Mouse (Mus musculus) G1E-ER4 (cell line): ENCODE measurements around the gene Znrd1. TPM values are rescaled to one million over a fixed set of nuclear protein-coding genes. Genes with fewer than 3 reads are reported as not detected.

Source experiments
- GATA1 ChIP-seq: IDR thresholded peaks from one replicate; pipeline ENCODE4 v1.8.0; 2012; ENCODE audit warnings: low read length, inconsistent platforms
- polyA plus RNA-seq: library from polyadenylated mRNA; stranded (reverse); fragments of >175 nt; gene quantifications from 2 replicates; pipeline ENCODE4 v1.2.3, GENCODE M21; 2012

Gene Znrd1
- polyA plus RNA-seq, 1 experiment: 3.8 TPM

- no peak for TF ChIP-seq GATA1
These were observed 50.1 kb downstream of the Znrd1 start for GRCm38 (mm10) chr17:36908235-36908634.

Other genes with a start within 250 kb of the Znrd1 start
- gene H2-M10.5, start 185.6 kb downstream of the Znrd1 start, polyA plus RNA-seq: not detected in 2 replicates
- gene H2-M10.6, start 146.4 kb downstream of the Znrd1 start, polyA plus RNA-seq: not detected in 2 replicates
- 7.1 and 7.9 TPM in 2 replicates for gene Trim26, start 121.4 kb downstream of the Znrd1 start, polyA plus RNA-seq
- not detected in 2 replicates for gene Trim15, start 91.3 kb downstream of the Znrd1 start, polyA plus RNA-seq
- gene Trim10, start 89.0 kb downstream of the Znrd1 start, polyA plus RNA-seq: 4.3 and 11.7 TPM in 2 replicates
- not detected in 2 replicates for gene Trim40, start 68.4 kb downstream of the Znrd1 start, polyA plus RNA-seq
- gene Trim31, start 60.4 kb downstream of the Znrd1 start, polyA plus RNA-seq: not detected in 2 replicates
- gene Rnf39, start 15.6 kb downstream of the Znrd1 start, polyA plus RNA-seq: not detected in 2 replicates
- 252 and 445 TPM in 2 replicates for gene Ppp1r11, start 6.8 kb downstream of the Znrd1 start, polyA plus RNA-seq
- 0.26 and 0.56 TPM in 2 replicates for gene Znrd1as, start within 50 bp of the Znrd1 start, polyA plus RNA-seq
- gene 2410137M14Rik, start 22.7 kb upstream of the Znrd1 start, polyA plus RNA-seq: not detected in 2 replicates
- gene H2-M5, start 31.0 kb upstream of the Znrd1 start, polyA plus RNA-seq: not detected in 2 replicates
- not detected in 2 replicates for gene Zfp57, start 42.6 kb upstream of the Znrd1 start, polyA plus RNA-seq
- not detected in 2 replicates for gene Mog, start 64.8 kb upstream of the Znrd1 start, polyA plus RNA-seq
- gene Gabbr1, start 87.4 kb upstream of the Znrd1 start, polyA plus RNA-seq: 20.1 and 23.9 TPM in 2 replicates
- gene Olfr90, start 129.9 kb upstream of the Znrd1 start, polyA plus RNA-seq: not detected in 2 replicates
- gene Olfr91, start 139.7 kb upstream of the Znrd1 start, polyA plus RNA-seq: not detected in 2 replicates
- not detected in 2 replicates for gene Olfr92, start 161.5 kb upstream of the Znrd1 start, polyA plus RNA-seq
- not detected in 2 replicates for gene Olfr93, start 202.9 kb upstream of the Znrd1 start, polyA plus RNA-seq
- gene Ubd, start 235.3 kb upstream of the Znrd1 start, polyA plus RNA-seq: not detected in 2 replicates
- gene Olfr94, start 242.4 kb upstream of the Znrd1 start, polyA plus RNA-seq: not detected in 2 replicates